Mouse (Mus musculus): ENCODE measurements around the gene Hopx.

GRCm38 (mm10) chr5:77056881-77057440 is 58.0 kb downstream of the Hopx start:
- no peak for TF ChIP-seq CTCF (IDR thresholded peaks at IDR 0.05)
- TF ChIP-seq EP300 (IDR thresholded peaks at IDR 0.05) = no peak
